Mouse (Mus musculus) left cerebral cortex, adult 8-10 months (tissue): ENCODE measurements at regions not wholly inside any gene's neighbourhood (a gene's known extent, or its start where the extent isn't known, plus 50 kb on each side); places are given as distances from the start of the nearest gene placed in this dataset.

Experiments used
- DNase-seq, 2 experiments: peaks; one replicate each; pipeline ENCODE4 v3.0.0; 2022; ENCODE audit warnings: low spot score in 2 of 2

- no peak for DNase-seq
These were observed 55.8 kb upstream of the Pak3 start for GRCm38 (mm10) chrX:143462632-143463031.

GRCm38 (mm10) chrX:143448636-143449346 lies 54.7 kb upstream of the Chrdl1 start:
- no peak for DNase-seq

DNA sequence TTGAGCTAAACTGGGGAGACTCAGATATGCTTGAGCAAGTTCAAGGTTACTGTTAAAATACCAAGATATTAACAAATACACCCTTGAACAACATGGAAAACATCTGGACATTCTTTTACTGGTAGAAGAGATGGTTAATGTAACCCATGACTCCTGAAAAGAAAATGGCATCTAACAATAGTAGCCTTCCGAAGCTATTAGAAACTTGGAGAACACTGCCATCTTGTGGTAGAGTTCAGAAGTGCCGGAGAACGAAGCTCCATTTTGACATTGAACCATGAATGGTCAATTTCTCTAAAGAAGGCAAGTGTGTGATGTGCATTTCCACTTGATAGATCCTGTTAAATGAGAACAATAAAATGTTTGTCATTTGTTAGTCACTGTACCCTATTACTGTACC lies 50.5 kb upstream of the Chrdl1 start:
- peak in 1 of 2 experiments; percentile 5 for DNase-seq
